Mouse (Mus musculus): Measurements from ENCODE around the gene Styxl1. TPM values are rescaled to one million over a fixed set of nuclear protein-coding genes. Genes with fewer than 3 reads are reported as not detected.

Gene Styxl1
- 1.0 TPM for polyA plus RNA-seq (2017; shearing (Covaris generic))

GRCm38 (mm10) chr5:135777796-135778470 is at the start of gene Styxl1:
Gene Styxl1, minus strand, starts transcription at chr5:135778385.

DNA sequence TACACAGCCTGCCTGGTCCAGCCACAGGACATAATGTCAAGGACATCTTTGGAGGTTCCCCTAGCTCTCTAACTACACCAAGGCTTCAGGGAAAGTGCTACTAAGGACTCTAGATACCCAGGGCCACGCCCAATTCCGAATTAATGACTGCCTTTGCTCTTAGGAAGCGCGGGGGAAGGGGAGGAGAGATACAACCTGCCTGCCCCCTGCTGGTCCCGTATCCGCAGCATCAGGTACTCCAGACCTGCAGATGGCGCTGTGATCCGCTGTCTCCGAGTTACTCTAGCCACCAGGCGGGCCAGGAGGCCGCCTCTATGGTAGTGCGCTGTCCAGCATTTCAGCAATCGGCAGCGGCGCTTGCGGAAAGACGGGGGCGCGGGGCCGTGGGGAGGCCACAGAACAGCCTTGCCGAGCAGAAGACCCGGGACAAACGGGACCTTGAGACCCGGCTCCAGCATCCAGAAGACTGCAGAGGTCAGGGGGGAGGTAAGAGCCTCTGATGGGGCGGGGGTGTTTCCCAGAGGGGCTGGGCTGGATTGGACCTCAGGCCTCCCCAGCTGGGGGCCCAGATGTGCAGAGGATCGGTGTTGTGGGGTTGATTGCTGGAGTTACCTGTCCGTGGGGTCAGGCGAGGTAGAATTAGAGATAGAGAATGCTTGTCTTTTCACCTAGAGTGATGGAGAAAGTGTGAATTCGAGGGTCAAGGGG is 28.5 kb upstream of the Styxl1 start, which contains the start of gene Srrm3:
TSS of gene Srrm3 (plus strand) at position 336 of the 708 bp plus-strand sequence.

DNA sequence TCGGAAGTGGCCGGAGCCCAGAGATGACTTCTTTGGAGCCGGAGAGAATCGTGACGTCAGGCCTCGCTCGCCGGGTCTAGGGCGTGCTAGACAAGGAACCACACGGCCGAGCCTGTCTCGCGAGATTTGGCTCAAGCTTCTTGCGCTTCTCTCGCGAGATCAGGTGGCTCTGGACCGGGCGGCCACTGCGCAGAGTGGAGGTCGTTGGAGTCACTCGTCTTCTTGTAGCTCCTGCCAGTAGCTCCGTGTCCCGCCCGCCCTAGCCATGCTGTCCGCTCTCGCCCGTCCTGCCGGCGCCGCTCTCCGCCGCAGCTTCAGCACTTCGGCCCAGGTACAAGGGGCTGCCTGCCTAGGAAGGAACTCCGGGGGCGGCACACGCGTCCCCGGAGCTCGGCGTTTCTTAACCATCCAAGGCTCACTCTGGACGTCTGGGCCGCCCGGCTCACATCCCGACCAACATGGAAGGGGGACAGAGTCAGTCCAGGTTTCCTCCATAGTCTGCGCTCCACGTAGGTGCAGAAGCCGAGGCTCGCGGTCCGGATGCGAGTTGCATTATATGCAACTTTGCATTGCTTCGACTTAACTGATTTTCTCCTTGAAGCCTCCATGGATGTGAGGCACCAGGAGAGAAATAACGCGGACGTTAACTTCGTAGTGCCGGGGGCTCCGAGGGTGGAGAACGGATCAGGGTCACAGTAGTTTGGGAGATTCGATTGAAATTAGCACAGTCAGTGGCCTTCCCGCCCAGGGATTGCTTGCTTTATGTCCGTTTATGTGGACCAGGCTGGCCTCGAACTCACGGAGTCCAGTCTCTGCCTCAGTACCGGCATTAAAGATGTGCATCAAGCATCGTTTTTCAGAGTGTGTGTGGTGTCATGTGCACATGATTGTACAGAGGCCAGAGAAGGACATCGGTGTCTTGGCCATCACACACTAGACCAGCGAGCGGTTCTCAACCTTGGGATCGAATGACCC is 573 bp upstream of the Styxl1 start, which contains the start of gene Mdh2:
TSS of gene Mdh2 (plus strand) at position 10 of the 975 bp plus-strand sequence.

GRCm38 (mm10) chr5:135743741-135744609 is 34.2 kb downstream of the Styxl1 start, which contains the start of gene Tmem120a:
Gene Tmem120a, minus strand, starts transcription at chr5:135744448.

Other genes starting within 250 kb of the Styxl1 start
- gene Hip1, start 233.3 kb downstream of the Styxl1 start, polyA plus RNA-seq (2017; shearing (Covaris generic)), result 11.0 TPM
- not detected for gene Ccl26, start 214.8 kb downstream of the Styxl1 start, polyA plus RNA-seq (2017; shearing (Covaris generic))
- gene Ccl24, start 205.3 kb downstream of the Styxl1 start, polyA plus RNA-seq (2017; shearing (Covaris generic)), result 0.72 TPM
- 43.4 TPM for gene Rhbdd2, start 145.8 kb downstream of the Styxl1 start, polyA plus RNA-seq (2017; shearing (Covaris generic))
- 93.5 TPM for gene Por, start 108.4 kb downstream of the Styxl1 start, polyA plus RNA-seq (2017; shearing (Covaris generic))
- gene Tmem120a, start 33.9 kb downstream of the Styxl1 start, polyA plus RNA-seq (2017; shearing (Covaris generic)), result 72.4 TPM
- gene Mdh2, start 95 bp upstream of the Styxl1 start, polyA plus RNA-seq (2017; shearing (Covaris generic)), result 565 TPM
- gene Srrm3, start 28.5 kb upstream of the Styxl1 start, polyA plus RNA-seq (2017; shearing (Covaris generic)), result not detected
- gene Hspb1, start 109.5 kb upstream of the Styxl1 start, polyA plus RNA-seq (2017; shearing (Covaris generic)), result 1.6 TPM
- 65.2 TPM for gene Ywhag, start 156.2 kb upstream of the Styxl1 start, polyA plus RNA-seq (2017; shearing (Covaris generic))
- 1.1 TPM for gene Ssc4d, start 196.1 kb upstream of the Styxl1 start, polyA plus RNA-seq (2017; shearing (Covaris generic))
- gene Zp3, start 201.7 kb upstream of the Styxl1 start, polyA plus RNA-seq (2017; shearing (Covaris generic)), result not detected
- gene Dtx2, start 216.4 kb upstream of the Styxl1 start, polyA plus RNA-seq (2017; shearing (Covaris generic)), result 25.0 TPM